Mouse (Mus musculus): ENCODE results near the gene Gm11084. TPM values are rescaled to one million over a fixed set of nuclear protein-coding genes. Genes with fewer than 3 reads are reported as not detected.

Gm11084 gene
- polyA plus RNA-seq, 1 experiment from 2014 or later = not detected

- H3K9me3 ChIP-seq = no peaks in the 10 kb centered on the region
- no peak overlapping the region for H3K4me2 ChIP-seq (replicated peaks)
- H3K27ac ChIP-seq = peak overlapping the region; percentile 86; the same call in 1 of the 2 replicates
- H3K4me1 ChIP-seq (replicated peaks) = peaks cover 7% of the 10 kb centered on the region
- no peak overlapping the region for H3K4me3 ChIP-seq (replicated peaks)
- H3K27me3 ChIP-seq (replicated peaks) = no peaks in the 10 kb centered on the region
- H3K9ac ChIP-seq = no peak overlapping the region
- WGBS = 60% methylated on average over 3 of the region's 3 CpGs
- H3K36me3 ChIP-seq = no peaks in the 10 kb centered on the region
- ATAC-seq = no peak
These were observed 19.3 kb upstream of the Gm11084 start for GRCm38 (mm10) chr2:73005611-73006515.

- Histone ChIP-seq H3K4me3 (replicated peaks) (no peak overlapping the region), H3K36me3 (no peaks in the 10 kb centered on the region), H3K4me1 (replicated peaks) (peaks cover 7% of the 10 kb centered on the region), H3K9ac (peak overlapping the region; percentile 22; the same call in 1 of the 2 replicates), H3K27me3 (replicated peaks) (no peaks in the 10 kb centered on the region), H3K4me2 (replicated peaks) (peak overlapping the region; percentile 43), H3K27ac (peak overlapping the region; percentile 86), H3K9me3 (no peaks in the 10 kb centered on the region)
- peak; percentile 88 for ATAC-seq
- 16% methylated on average over 22 of the region's 24 CpGs for WGBS
These were observed 17.5 kb upstream of the Gm11084 start for GRCm38 (mm10) chr2:73003751-73004717.

- 45% methylated on average over 11 of the region's 12 CpGs for WGBS
- H3K4me3 ChIP-seq (replicated peaks) = no peak overlapping the region
- no peak overlapping the region for H3K9ac ChIP-seq
- no peaks in the 10 kb centered on the region for H3K9me3 ChIP-seq
- H3K27ac ChIP-seq = peak overlapping the region; percentile 86
- ATAC-seq = no peak
- H3K36me3 ChIP-seq = no peaks in the 10 kb centered on the region
- no peaks in the 10 kb centered on the region for H3K27me3 ChIP-seq (replicated peaks)
- peaks cover 7% of the 10 kb centered on the region for H3K4me1 ChIP-seq (replicated peaks)
- H3K4me2 ChIP-seq (replicated peaks) = peak overlapping the region; percentile 5; the same call in 1 of the 2 replicates
These were observed 16.5 kb upstream of the Gm11084 start for GRCm38 (mm10) chr2:73003049-73003448.

- 83% methylated on average over 6 of the region's 6 CpGs for WGBS
These were observed 15.9 kb upstream of the Gm11084 start for GRCm38 (mm10) chr2:73002451-73002850.

GRCm38 (mm10) chr2:73001994-73002393 is 15.5 kb upstream of the Gm11084 start:
- peaks cover 7% of the 10 kb centered on the region for H3K4me1 ChIP-seq (replicated peaks)
- no peak for ATAC-seq
- no peak overlapping the region for H3K9ac ChIP-seq
- 82% methylated on average over 5 of the region's 5 CpGs for WGBS
- no peak overlapping the region for H3K4me3 ChIP-seq (replicated peaks)
- H3K9me3 ChIP-seq = no peaks in the 10 kb centered on the region
- H3K36me3 ChIP-seq = no peaks in the 10 kb centered on the region
- H3K4me2 ChIP-seq (replicated peaks) = no peak overlapping the region
- H3K27me3 ChIP-seq (replicated peaks) = no peaks in the 10 kb centered on the region
- no peak overlapping the region for H3K27ac ChIP-seq

More at GRCm38 (mm10) chr2:73002451-73002850, 15.9 kb upstream of the Gm11084 start:
- Histone ChIP-seq H3K4me3 (replicated peaks) (no peak overlapping the region), H3K4me1 (replicated peaks) (peaks cover 7% of the 10 kb centered on the region), H3K27ac (no peak overlapping the region), H3K36me3 (no peaks in the 10 kb centered on the region), H3K9ac (no peak overlapping the region), H3K9me3 (no peaks in the 10 kb centered on the region), H3K4me2 (replicated peaks) (no peak overlapping the region), H3K27me3 (replicated peaks) (no peaks in the 10 kb centered on the region)
- no peak for ATAC-seq

- H3K9me3 ChIP-seq = no peaks in the 10 kb centered on the region
- no peaks in the 10 kb centered on the region for H3K27me3 ChIP-seq (replicated peaks)
- H3K4me1 ChIP-seq (replicated peaks) = peaks cover 13% of the 10 kb centered on the region
- H3K36me3 ChIP-seq = no peaks in the 10 kb centered on the region
- 58% methylated on average over 8 of the region's 8 CpGs for WGBS
- H3K4me3 ChIP-seq (replicated peaks) = no peak overlapping the region
- ATAC-seq = no peak
- H3K27ac ChIP-seq = no peak overlapping the region
- H3K9ac ChIP-seq = no peak overlapping the region
- H3K4me2 ChIP-seq (replicated peaks) = no peak overlapping the region
These were observed 13.7 kb upstream of the Gm11084 start for GRCm38 (mm10) chr2:73000194-73000593.

GRCm38 (mm10) chr2:72997586-72997985 is 11.1 kb upstream of the Gm11084 start:
- Histone ChIP-seq H3K27ac (no peak overlapping the region), H3K27me3 (replicated peaks) (no peaks in the 10 kb centered on the region), H3K9ac (no peak overlapping the region), H3K9me3 (no peaks in the 10 kb centered on the region), H3K4me1 (replicated peaks) (peaks cover 7% of the 10 kb centered on the region), H3K36me3 (no peaks in the 10 kb centered on the region), H3K4me2 (replicated peaks) (no peak overlapping the region), H3K4me3 (replicated peaks) (no peak overlapping the region)
- ATAC-seq = no peak
- 87% methylated on average over 4 of the region's 4 CpGs for WGBS

- 51% methylated on average over 9 of the region's 9 CpGs for WGBS
- Histone ChIP-seq H3K9me3 (no peaks in the 10 kb centered on the region), H3K9ac (no peak overlapping the region), H3K4me2 (replicated peaks) (peak overlapping the region; percentile 22; the same call in 1 of the 2 replicates), H3K27ac (0 out of 2 replicates have a peak overlapping the region, but pooled peaks have one; percentile 0), H3K4me1 (replicated peaks) (peaks cover 7% of the 10 kb centered on the region), H3K4me3 (replicated peaks) (no peak overlapping the region), H3K27me3 (replicated peaks) (no peaks in the 10 kb centered on the region), H3K36me3 (no peaks in the 10 kb centered on the region)
- peak; percentile 81 for ATAC-seq
These were observed 10.4 kb upstream of the Gm11084 start for GRCm38 (mm10) chr2:72996808-72997378.

GRCm38 (mm10) chr2:72995346-72996097 is 9.0 kb upstream of the Gm11084 start:
- Histone ChIP-seq H3K4me2 (replicated peaks) (0 out of 2 replicates have a peak overlapping the region, but pooled peaks have one; percentile 0), H3K9me3 (no peaks in the 10 kb centered on the region), H3K27me3 (replicated peaks) (no peaks in the 10 kb centered on the region), H3K36me3 (no peaks in the 10 kb centered on the region), H3K4me3 (replicated peaks) (no peak overlapping the region), H3K4me1 (replicated peaks) (peaks cover 7% of the 10 kb centered on the region), H3K9ac (no peak overlapping the region), H3K27ac (peak overlapping the region; percentile 71)
- ATAC-seq = peak; percentile 70
- 34% methylated on average over 9 of the region's 9 CpGs for WGBS

- H3K36me3 ChIP-seq = no peaks in the 10 kb centered on the region
- no peaks in the 10 kb centered on the region for H3K9me3 ChIP-seq
- no peak overlapping the region for H3K9ac ChIP-seq
- no peak overlapping the region for H3K27ac ChIP-seq
- no peak for ATAC-seq
- WGBS = 67% methylated on average over 2 of the region's 2 CpGs
- peaks cover 7% of the 10 kb centered on the region for H3K4me1 ChIP-seq (replicated peaks)
- no peaks in the 10 kb centered on the region for H3K27me3 ChIP-seq (replicated peaks)
- no peak overlapping the region for H3K4me2 ChIP-seq (replicated peaks)
- no peak overlapping the region for H3K4me3 ChIP-seq (replicated peaks)
These were observed 7.6 kb upstream of the Gm11084 start for GRCm38 (mm10) chr2:72994165-72994564.

- no peak overlapping the region for H3K4me3 ChIP-seq (replicated peaks)
- H3K27me3 ChIP-seq (replicated peaks) = no peaks in the 10 kb centered on the region
- H3K9me3 ChIP-seq = no peaks in the 10 kb centered on the region
- 94% methylated on average over 17 of the region's 17 CpGs for WGBS
- no peak overlapping the region for H3K9ac ChIP-seq
- ATAC-seq = no peak
- peaks cover 7% of the 10 kb centered on the region for H3K4me1 ChIP-seq (replicated peaks)
- H3K36me3 ChIP-seq = 0 out of 2 replicates have a peak, but pooled peaks cover 4% of the 10 kb centered on the region
- no peak overlapping the region for H3K27ac ChIP-seq
- H3K4me2 ChIP-seq (replicated peaks) = no peak overlapping the region
These were observed 6.0 kb upstream of the Gm11084 start for GRCm38 (mm10) chr2:72992497-72992896.
